Mouse (Mus musculus) C2C12 (cell line): ENCODE results near the gene Immp2l.

Experiments
- CTCF ChIP-seq: IDR thresholded peaks from one replicate; pipeline ENCODE4 v1.5.1; 2011; ENCODE audit not compliant: control insufficient read depth, insufficient read depth, insufficient read length
- MAX ChIP-seq: IDR thresholded peaks from one replicate; pipeline ENCODE4 v1.6.1; 2011; ENCODE audit warnings: mild to moderate bottlenecking, control low read depth

DNA sequence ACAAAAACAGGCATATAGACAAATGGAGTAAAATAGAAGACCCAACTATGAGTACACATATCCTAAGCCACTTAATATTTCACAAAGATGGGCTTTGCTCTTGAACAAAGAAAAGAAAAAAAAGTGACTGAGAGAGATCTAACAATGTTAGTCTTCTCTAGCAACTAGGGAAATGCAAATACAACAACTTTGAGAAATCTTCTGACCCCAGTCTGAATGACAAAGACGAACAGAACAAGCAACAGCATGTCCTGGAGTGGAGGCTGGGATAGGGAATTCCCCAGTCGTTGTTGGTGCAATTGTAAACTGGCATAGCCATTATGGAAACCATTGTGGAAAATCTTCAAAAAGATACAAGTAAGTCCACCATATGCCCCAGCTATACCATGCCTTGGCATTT is 235.7 kb downstream of the Immp2l start:
- TF ChIP-seq CTCF (no peak), MAX (no peak)
